Mouse (Mus musculus) stomach, embryonic 14.5 days (tissue): Measurements from ENCODE around the gene Rcn1. TPM values are rescaled to one million over a fixed set of nuclear protein-coding genes. Genes with fewer than 3 reads are reported as not detected.

Source experiments
- ATAC-seq: fragments of 200-750 bp; cut with Nextera tagmentation; 2 replicates; pipeline ENCODE4 v1.8.0; 2017; ENCODE audit warnings: low read depth, moderate TSS enrichment; ENCODE audit not compliant: insufficient number of reproducible peaks, insufficient read depth, low FRiP score
- H3K27ac ChIP-seq: fragments of 300-500 bp; sonication (generic); 2 replicates; pipeline ENCODE4 v1.5.1; 2014; ENCODE audit warnings: mild to moderate bottlenecking, low read length, moderate library complexity, mixed read lengths
- H3K27me3 ChIP-seq: fragments of 300-500 bp; sonication (generic); 2 replicates; pipeline ENCODE4 v1.6.1; 2014; ENCODE audit warnings: low read length, control low read depth, mixed read lengths; ENCODE audit not compliant: control insufficient read depth, insufficient read depth
- H3K36me3 ChIP-seq: fragments of 300-500 bp; sonication (generic); 2 replicates; pipeline ENCODE4 v1.6.1; 2014; ENCODE audit warnings: mild to moderate bottlenecking, control low read depth, low read length, moderate library complexity, mixed read lengths; ENCODE audit not compliant: control insufficient read depth, insufficient read depth
- H3K4me1 ChIP-seq: fragments of 300-500 bp; sonication (generic); 2 replicates; pipeline ENCODE4 v1.6.1; 2014; ENCODE audit warnings: low read length, control low read depth, mixed read lengths; ENCODE audit not compliant: control insufficient read depth, insufficient read depth
- H3K4me2 ChIP-seq: fragments of 300-500 bp; sonication (generic); replicated peaks from 2 replicates; pipeline ENCODE4 v1.6.1; 2014; ENCODE audit warnings: low read depth, low read length, control low read depth
- H3K4me3 ChIP-seq: fragments of 300-500 bp; sonication (generic); 2 replicates; pipeline ENCODE4 v1.5.1; 2014; ENCODE audit warnings: low read depth, low read length, control low read depth
- H3K9ac ChIP-seq: fragments of 300-500 bp; sonication (generic); replicated peaks from 2 replicates; pipeline ENCODE4 v1.6.1; 2014; ENCODE audit warnings: low read depth, mild to moderate bottlenecking, control low read depth, low read length, moderate library complexity, mixed read lengths
- H3K9me3 ChIP-seq: fragments of 300-500 bp; sonication (generic); 2 replicates; pipeline ENCODE4 v1.6.1; 2016; ENCODE audit warnings: low read depth, low read length, control low read depth; ENCODE audit not compliant: control insufficient read depth
- WGBS: fragments of 180-500 bp; shearing (Covaris S2); extraction: QIAGEN DNeasy Blood & Tissue Kit; methylation state at CpG from one replicate; pipeline ENCODE4 v1.1.7; 2014; 5-methylcytosine and 5-hydroxymethylcytosine counted together
- polyA plus RNA-seq: library from polyadenylated mRNA; unstranded; fragments of >200 nt; fragmentation: Nextera tagmentation; extraction: Ambion mirVana; gene quantifications from 2 replicates; pipeline ENCODE4 v1.2.1, GENCODE M21; 2014

Gene Rcn1
- polyA plus RNA-seq, 1 experiment from 2014 or later = 76.2 TPM

- H3K9ac ChIP-seq = no peak overlapping the region
- ATAC-seq = no peak
- H3K36me3 ChIP-seq = peaks cover 80% of the 10 kb centered on the region
- H3K27ac ChIP-seq = no peak overlapping the region
- H3K4me2 ChIP-seq = no peak overlapping the region
- no peak overlapping the region for H3K4me3 ChIP-seq
- H3K27me3 ChIP-seq = no peaks in the 10 kb centered on the region
- H3K4me1 ChIP-seq = no peaks in the 10 kb centered on the region
- WGBS = 77% methylated on average over 6 of the region's 6 CpGs
- no peaks in the 10 kb centered on the region for H3K9me3 ChIP-seq
Observed at GRCm38 (mm10) chr2:105390653-105391413, 8.3 kb downstream of the Rcn1 start.

GRCm38 (mm10) chr2:105389007-105389890, 9.9 kb downstream of the Rcn1 start:
- Histone ChIP-seq H3K9me3 (no peaks in the 10 kb centered on the region), H3K27ac (no peak overlapping the region), H3K4me3 (no peak overlapping the region), H3K4me2 (no peak overlapping the region), H3K4me1 (no peaks in the 10 kb centered on the region), H3K36me3 (peaks cover 81% of the 10 kb centered on the region), H3K27me3 (no peaks in the 10 kb centered on the region), H3K9ac (no peak overlapping the region)
- no peak for ATAC-seq
- 91% methylated on average over 17 of the region's 17 CpGs for WGBS

- no peaks in the 10 kb centered on the region for H3K27me3 ChIP-seq
- H3K4me3 ChIP-seq = no peak overlapping the region
- no peaks in the 10 kb centered on the region for H3K9me3 ChIP-seq
- H3K36me3 ChIP-seq = peaks cover 57% of the 10 kb centered on the region
- H3K4me2 ChIP-seq = no peak overlapping the region
- no peak for ATAC-seq
- 87% methylated on average over 4 of the region's 4 CpGs for WGBS
- no peak overlapping the region for H3K27ac ChIP-seq
- H3K4me1 ChIP-seq = no peaks in the 10 kb centered on the region
- H3K9ac ChIP-seq = no peak overlapping the region
Observed at GRCm38 (mm10) chr2:105386418-105386817, 12.7 kb downstream of the Rcn1 start.

DNA sequence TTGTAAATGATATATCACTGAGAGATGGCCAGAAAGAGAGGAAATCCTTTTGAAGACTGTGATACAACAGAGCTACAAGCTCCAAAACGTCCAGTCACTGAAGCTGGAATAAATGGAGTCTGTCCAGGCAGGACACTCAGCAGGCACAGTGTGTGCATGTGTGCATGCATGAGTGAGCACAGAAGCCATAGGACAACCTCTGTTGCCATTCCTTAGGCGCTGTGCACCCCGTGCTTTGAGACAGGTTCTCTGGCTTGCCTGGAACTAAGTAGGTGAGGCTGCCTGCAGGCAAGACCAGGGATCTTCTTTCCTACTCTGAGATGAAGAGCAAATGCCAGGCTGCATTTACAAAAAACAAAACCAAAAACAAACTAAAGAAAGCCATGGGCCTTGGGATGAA, 14.1 kb downstream of the Rcn1 start:
- Histone ChIP-seq H3K9ac (no peak overlapping the region), H3K9me3 (no peaks in the 10 kb centered on the region), H3K4me2 (no peak overlapping the region), H3K4me1 (no peaks in the 10 kb centered on the region), H3K36me3 (peaks cover 43% of the 10 kb centered on the region), H3K27ac (no peak overlapping the region), H3K4me3 (no peak overlapping the region), H3K27me3 (no peaks in the 10 kb centered on the region)
- 89% methylated on average over 3 of the region's 3 CpGs for WGBS
- no peak for ATAC-seq

DNA sequence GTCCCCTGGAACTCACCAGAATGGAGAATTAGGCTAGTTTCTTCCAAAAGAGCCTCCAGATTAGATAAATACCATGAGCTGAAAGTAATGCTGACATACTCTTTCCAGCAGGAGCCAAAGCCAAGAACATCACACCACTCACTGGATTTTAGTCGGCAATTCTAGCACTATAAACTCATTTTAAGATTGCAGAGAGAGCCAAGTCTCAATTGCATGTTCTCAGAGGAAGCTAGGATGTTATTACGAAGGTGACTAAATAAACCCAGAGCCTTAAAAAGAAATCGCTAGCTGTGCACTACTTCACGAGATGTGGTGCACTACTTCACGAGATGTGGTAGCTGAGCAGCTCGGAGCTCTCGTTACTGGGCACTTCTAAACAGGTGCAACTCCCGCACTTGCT, 16.1 kb downstream of the Rcn1 start:
- no peak overlapping the region for H3K4me3 ChIP-seq
- WGBS = 83% methylated on average over 8 of the region's 8 CpGs

GRCm38 (mm10) chr2:105380757-105381319, 18.3 kb downstream of the Rcn1 start:
- no peaks in the 10 kb centered on the region for H3K27me3 ChIP-seq
- H3K4me3 ChIP-seq = no peak overlapping the region
- 74% methylated on average over 3 of the region's 3 CpGs for WGBS
- H3K9ac ChIP-seq = no peak overlapping the region
- no peaks in the 10 kb centered on the region for H3K4me1 ChIP-seq
- H3K4me2 ChIP-seq = no peak overlapping the region
- peaks cover 6% of the 10 kb centered on the region; the same call in 1 of the 2 replicates for H3K36me3 ChIP-seq
- H3K9me3 ChIP-seq = no peaks in the 10 kb centered on the region
- no peak overlapping the region for H3K27ac ChIP-seq
- ATAC-seq = no peak

More for the DNA sequence above, 16.1 kb downstream of the Rcn1 start:
- H3K4me2 ChIP-seq = no peak overlapping the region
- ATAC-seq = no peak
- H3K9ac ChIP-seq = no peak overlapping the region
- H3K27me3 ChIP-seq = no peaks in the 10 kb centered on the region
- H3K4me1 ChIP-seq = no peaks in the 10 kb centered on the region
- peaks cover 24% of the 10 kb centered on the region for H3K36me3 ChIP-seq
- H3K27ac ChIP-seq = no peak overlapping the region
- no peaks in the 10 kb centered on the region for H3K9me3 ChIP-seq

DNA sequence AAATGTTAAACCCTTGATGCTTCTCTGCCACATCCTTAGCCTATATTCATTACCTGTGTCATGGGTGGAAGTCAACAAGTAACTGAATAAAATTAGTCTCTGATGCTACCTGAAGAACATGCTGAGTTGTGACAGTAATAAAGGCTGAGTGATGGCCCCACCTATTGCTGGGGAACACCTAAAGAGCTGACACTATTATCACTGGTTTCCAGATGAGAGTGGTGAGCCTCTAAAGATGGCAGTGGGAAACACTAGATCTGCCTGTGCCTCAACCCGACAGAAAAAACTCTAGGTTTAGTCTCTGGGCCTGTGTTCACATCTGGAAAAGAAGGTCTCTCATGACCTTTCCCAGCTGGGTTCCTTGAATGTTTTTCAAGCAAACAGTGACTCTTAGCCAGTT, 19.4 kb downstream of the Rcn1 start:
- no peak for ATAC-seq
- Histone ChIP-seq H3K36me3 (no peaks in the 10 kb centered on the region), H3K4me3 (no peak overlapping the region), H3K27me3 (no peaks in the 10 kb centered on the region), H3K9me3 (no peaks in the 10 kb centered on the region), H3K4me1 (no peaks in the 10 kb centered on the region), H3K9ac (no peak overlapping the region), H3K27ac (no peak overlapping the region), H3K4me2 (no peak overlapping the region)
- WGBS = 59% methylated on average over 1 of the region's 1 CpGs

- Histone ChIP-seq H3K9ac (no peak overlapping the region), H3K4me2 (no peak overlapping the region), H3K27ac (no peak overlapping the region), H3K36me3 (no peaks in the 10 kb centered on the region), H3K9me3 (no peaks in the 10 kb centered on the region), H3K27me3 (no peaks in the 10 kb centered on the region), H3K4me3 (no peak overlapping the region), H3K4me1 (no peaks in the 10 kb centered on the region)
- WGBS = 78% methylated on average over 4 of the region's 4 CpGs
- no peak for ATAC-seq
Observed at GRCm38 (mm10) chr2:105375705-105376104, 23.4 kb downstream of the Rcn1 start.
